Mouse (Mus musculus) mouse trophoblast stem cell (cell line): ENCODE measurements around the gene Ngrn.

Experiments used
- in situ Hi-C, 2 experiments: fragments of 300-500 bp; cut with MseI, MboI; formaldehyde crosslinking; loops; 2 replicates in 1 of 2; 3 replicates in 1 of 2; pipeline ENCODE4 v1.15.1; 2025

Gene Ngrn

DNA sequence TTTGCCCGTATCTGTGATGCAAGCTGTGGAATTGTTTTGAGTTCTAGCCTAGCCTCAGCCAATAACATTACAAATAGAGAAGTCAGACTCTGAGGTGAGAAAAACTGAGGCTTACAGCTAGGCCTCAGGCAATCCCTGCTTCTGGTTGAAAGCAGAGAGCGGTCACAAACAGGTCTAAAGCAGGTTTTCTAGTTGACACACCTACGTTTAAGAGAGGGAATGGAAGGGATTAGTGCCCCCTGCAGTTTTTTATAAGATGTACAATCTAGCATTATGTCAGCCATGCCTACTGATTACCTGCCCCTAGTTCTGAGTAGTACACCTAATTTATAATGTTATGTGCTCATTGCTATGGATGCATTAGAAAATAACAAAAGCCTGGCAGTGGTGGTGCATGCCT is 46.8 kb downstream of the Ngrn start:
- in situ Hi-C loops, result no loop called here

DNA sequence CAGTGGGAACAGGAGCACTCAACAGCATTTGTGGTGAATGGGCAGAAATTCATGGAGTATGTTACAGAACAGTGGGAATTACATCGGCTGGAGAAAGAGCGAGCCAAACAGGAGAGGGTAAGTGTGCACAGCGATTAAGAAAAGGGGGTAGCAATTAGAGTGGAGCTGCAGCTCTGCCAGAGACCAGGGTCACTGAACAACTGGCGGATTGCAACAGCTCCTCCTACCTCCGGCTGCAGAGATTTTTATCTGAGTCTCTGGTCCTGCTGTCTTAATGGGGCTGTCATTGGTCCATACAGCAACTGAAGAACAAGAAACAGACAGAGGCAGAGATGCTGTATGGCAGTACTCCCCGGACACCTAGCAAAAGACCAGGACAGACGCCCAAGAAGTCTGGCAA is 49.8 kb downstream of the Ngrn start:
- in situ Hi-C loops, result no loop called here
